Mouse (Mus musculus) bone marrow, adult 2 months (tissue): ENCODE measurements around the gene Thbd. TPM values are rescaled to one million over a fixed set of nuclear protein-coding genes. Genes with fewer than 3 reads are reported as not detected.

Source experiments
- H3K27ac ChIP-seq: fragments of 200-500 bp; 2 replicates; pipeline ENCODE4 v1.5.1; 2012; ENCODE audit warnings: low read depth, mild to moderate bottlenecking, control low read depth, inconsistent platforms, low read length; ENCODE audit not compliant: control insufficient read depth, poor library complexity, insufficient read depth
- H3K4me1 ChIP-seq: fragments of 200-500 bp; 2 replicates; pipeline ENCODE4 v1.6.1; 2011; ENCODE audit warnings: low read length; ENCODE audit not compliant: control insufficient read depth, insufficient read depth
- H3K4me3 ChIP-seq: fragments of 200-500 bp; replicated peaks from 2 replicates; pipeline ENCODE3; 2011; ENCODE audit warnings: mild to moderate bottlenecking, low read depth, low read length, control low read depth; ENCODE audit not compliant: control insufficient read depth
- CTCF ChIP-seq: fragments of 200-500 bp; IDR thresholded peaks from 2 replicates; pipeline ENCODE4 v1.5.1; 2011; ENCODE audit warnings: low read length, control low read depth; ENCODE audit not compliant: control insufficient read depth, insufficient read depth
- POLR2A ChIP-seq: fragments of 200-500 bp; IDR thresholded peaks from 2 replicates; pipeline ENCODE4 v1.6.1; 2011; ENCODE audit warnings: low read depth, mild to moderate bottlenecking, control low read depth, low read length, borderline replicate concordance; ENCODE audit not compliant: control insufficient read depth
- WGBS: fragments of 180-500 bp; shearing (Covaris S2); methylation state at CpG from one replicate; pipeline ENCODE4 v1.1.7; 2018; 5-methylcytosine and 5-hydroxymethylcytosine counted together
- polyA plus RNA-seq: library from polyadenylated mRNA; stranded (reverse); fragments of >200 nt; gene quantifications from 2 replicates; pipeline ENCODE4 v1.2.4, GENCODE M21; 2011; ENCODE audit warnings: low replicate concordance; ENCODE audit not compliant: missing spikeins, insufficient read depth, insufficient read length

Gene Thbd
- polyA plus RNA-seq, 1 experiment, result 5.9 TPM

DNA sequence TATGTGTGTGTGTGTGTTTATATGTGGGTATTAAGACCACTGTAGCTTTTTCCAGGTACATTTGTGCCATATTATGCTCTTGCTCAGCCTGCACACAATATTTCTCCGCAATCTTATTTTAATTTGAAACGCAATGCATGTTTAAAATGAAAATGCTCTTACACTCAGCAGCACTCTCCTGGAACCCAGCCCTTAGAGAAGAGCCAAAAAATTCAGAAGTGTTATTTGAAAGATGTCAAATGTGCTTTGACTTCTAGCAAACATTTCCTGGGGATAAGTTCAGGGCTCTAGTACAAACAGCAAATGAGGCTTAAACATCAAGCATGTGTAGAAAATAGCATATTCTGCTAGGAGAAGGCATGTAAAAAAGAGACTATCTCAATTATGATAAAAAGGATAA is 11.8 kb upstream of the Thbd start:
- H3K4me3 ChIP-seq, result no peak overlapping the region
- no peaks in the 10 kb centered on the region; the same call in 1 of the 2 replicates for H3K4me1 ChIP-seq
- H3K27ac ChIP-seq, result no peak overlapping the region
- 93% methylated on average over 2 of the region's 2 CpGs for WGBS
- TF ChIP-seq POLR2A, result no peak
- no peak for TF ChIP-seq CTCF

DNA sequence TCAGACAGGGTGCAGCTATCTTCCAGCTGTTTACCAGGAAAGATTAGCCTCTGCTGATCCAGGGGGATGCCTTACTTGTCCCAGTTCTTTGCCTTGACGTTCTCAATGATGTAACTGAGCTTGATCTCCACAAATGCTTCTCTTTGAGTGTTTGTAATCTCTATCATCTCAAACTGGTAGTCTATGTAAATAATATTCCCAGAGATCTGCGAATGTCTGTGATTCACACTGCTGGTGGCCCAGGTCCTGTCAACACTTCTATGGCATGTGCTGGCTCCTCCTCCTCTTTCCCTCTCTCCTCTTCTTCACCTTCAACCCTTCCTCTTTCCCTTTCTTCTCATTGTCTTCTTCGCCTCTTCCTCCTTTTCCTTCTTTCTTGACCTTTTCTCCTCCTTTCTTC is 11.2 kb upstream of the Thbd start:
- no peak for TF ChIP-seq POLR2A
- TF ChIP-seq CTCF, result no peak
- WGBS, result 69% methylated on average over 3 of the region's 3 CpGs
- H3K4me1 ChIP-seq, result no peaks in the 10 kb centered on the region; the same call in 1 of the 2 replicates
- H3K27ac ChIP-seq, result no peak overlapping the region
- no peak overlapping the region for H3K4me3 ChIP-seq

DNA sequence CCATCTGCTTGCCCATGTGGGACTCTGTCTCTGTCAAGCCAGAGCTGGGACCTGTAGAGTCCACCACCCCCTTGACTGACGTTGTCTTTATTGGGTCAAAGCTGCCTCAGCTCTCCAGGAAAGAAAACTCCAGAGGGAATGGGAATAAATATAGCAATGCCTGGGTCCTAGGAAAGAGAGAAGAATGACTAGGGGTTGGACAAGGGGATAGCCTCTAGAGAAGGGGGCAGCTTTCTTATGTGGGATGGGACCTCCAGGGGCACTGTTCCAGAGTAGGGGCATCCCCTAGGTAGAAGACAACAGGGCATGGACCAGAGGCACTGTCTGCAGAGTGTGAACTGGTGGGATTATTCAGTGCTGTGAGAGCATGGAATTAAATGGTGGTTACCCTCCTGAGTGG is 1.8 kb upstream of the Thbd start:
- TF ChIP-seq POLR2A, result no peak
- no peak for TF ChIP-seq CTCF
- WGBS, result 59% methylated on average over 1 of the region's 1 CpGs
- Histone ChIP-seq H3K4me1 (no peaks in the 10 kb centered on the region; the same call in 1 of the 2 replicates), H3K27ac (no peak overlapping the region), H3K4me3 (no peak overlapping the region)

DNA sequence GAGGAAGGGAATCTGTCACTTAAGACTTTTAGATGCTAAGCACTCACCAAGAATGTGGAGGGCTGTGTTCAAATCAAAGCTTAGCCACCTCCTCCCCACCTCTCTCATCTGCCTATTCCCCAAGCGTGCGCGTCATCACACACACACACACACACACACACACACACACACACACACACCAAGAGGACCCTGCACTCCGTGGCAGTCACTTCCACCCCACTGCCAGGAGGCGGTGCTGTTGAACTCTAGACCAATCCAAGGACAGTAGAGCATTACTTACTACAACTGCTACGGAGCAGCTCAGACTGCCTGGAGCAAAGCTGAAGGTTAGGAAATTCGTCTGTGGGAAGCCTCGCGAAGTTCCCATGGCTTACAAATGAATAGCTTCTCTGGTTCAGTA is 1.2 kb upstream of the Thbd start:
- under 1% methylated on average over 9 of the region's 9 CpGs for WGBS
- no peak overlapping the region for H3K27ac ChIP-seq

DNA sequence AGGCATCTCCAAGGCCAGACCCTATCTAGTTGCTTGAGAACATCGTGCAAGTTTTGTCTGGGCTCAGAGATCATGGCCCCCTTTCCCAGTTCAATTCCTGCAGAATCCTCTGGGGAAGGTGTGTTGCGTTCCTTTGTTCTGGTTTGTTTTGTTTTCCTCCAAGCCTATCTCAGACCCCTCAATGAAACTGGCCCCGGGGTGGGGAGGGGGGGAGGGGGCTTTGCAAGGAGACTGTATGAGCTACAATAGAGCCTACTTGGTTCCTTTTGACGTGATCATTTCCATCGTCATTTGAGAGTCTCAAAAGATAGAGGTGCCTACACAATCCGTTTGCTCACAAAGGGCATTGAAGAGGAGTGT is 753 bp upstream of the Thbd start:
- TF ChIP-seq POLR2A (no peak), CTCF (no peak)
- H3K4me3 ChIP-seq, result no peak overlapping the region
- 12% methylated on average over 6 of the region's 6 CpGs for WGBS
- peak overlapping the region; percentile 81; the same call in 1 of the 2 replicates for H3K27ac ChIP-seq
- H3K4me1 ChIP-seq, result no peaks in the 10 kb centered on the region; the same call in 1 of the 2 replicates

More for the DNA sequence above, 1.2 kb upstream of the Thbd start:
- H3K4me1 ChIP-seq, result no peaks in the 10 kb centered on the region; the same call in 1 of the 2 replicates
- TF ChIP-seq CTCF, result peak; percentile 85
- TF ChIP-seq POLR2A, result no peak
- H3K4me3 ChIP-seq, result no peak overlapping the region

DNA sequence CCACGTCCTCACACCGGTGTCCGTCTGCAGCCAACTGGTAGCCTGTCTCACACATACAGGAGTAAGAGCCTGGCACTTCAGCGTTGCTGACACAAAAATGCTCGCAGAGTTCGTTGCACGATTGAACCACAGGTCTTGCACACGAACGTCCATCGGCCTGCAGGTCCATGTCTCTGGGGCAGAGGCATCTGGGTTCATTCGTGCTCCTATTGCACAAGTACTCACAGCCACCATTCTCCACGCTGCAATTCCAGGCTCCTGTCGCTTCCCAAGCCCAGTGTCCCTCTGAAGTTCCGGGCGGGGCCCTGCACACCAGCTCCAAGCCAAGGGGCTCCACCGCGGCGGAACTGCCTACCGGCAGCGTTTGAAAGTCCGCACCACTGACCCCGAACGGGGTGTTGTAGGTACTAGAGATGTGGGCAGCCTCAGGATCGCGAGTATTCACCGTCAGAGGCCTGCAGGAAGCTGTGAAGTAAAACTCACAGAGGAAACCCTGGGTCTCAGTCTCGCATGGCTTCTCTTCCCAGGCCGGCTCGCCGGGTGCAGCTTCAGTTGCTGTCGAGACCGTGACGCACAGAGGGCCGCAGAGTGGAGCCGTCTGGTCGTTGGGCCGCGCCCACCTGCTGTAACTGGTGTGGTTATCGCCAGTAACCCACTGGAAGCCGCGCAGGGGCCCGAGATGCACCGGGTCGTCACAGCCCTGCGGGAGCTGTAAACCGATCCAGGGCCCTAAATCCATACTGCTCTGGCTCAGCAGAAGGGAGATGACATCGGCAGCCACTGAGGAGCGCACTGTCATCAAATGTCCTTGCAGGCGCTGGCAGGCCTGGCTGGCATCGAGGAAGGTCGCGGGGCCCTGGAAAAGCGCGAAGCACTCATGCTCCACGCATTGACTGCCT is 768 bp downstream of the Thbd start:
- WGBS, result 5% methylated on average over 55 of the region's 55 CpGs
- no peaks in the 10 kb centered on the region; the same call in 1 of the 2 replicates for H3K4me1 ChIP-seq
- peak; percentile 60; the same call in 1 of the 2 replicates for TF ChIP-seq POLR2A
- TF ChIP-seq CTCF, result no peak

DNA sequence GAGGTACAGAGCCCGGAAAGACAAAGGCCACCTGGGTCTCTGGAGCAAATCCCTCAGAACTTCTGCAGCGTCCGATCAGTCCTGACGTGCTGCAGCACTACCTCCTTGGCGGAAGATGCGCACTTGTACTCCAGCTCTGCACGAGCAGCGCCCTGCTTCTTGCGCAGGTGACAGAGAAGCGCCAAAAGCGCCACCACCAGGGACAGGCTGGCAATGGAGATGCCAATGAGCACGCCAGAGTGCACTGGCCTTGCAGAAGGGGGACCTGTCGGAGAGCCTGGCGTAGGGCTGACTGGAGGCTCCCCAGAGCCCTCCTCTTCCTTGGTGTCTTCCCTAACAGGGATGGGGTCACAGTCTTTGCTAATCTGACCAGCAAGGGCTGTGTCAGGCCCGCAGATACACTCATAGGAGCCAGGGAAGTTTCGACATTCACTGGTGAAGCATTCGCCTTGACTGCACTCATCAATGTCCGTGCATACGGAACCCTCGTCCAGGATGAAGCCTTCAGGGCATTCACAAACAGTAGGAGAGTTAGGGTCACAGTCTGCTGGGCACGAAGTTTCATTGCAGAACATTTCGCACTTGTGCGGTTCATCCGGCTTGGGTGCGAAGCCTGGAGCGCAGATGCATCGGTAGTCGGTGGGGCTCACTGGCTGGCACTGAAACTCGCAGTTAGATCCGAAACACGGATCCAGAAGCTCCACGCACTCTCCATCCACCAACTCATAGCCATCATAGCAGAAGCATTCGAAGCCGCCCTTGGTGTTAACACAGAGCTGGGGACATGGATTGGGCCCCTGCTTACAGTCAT is 1.6 kb downstream of the Thbd start:
- H3K4me1 ChIP-seq, result no peaks in the 10 kb centered on the region; the same call in 1 of the 2 replicates
- 15% methylated on average over 34 of the region's 34 CpGs for WGBS
- H3K27ac ChIP-seq, result peak overlapping the region; percentile 81

More for the DNA sequence above, 768 bp downstream of the Thbd start:
- Histone ChIP-seq H3K27ac (peak overlapping the region; percentile 81), H3K4me3 (peak overlapping the region; percentile 73)

DNA sequence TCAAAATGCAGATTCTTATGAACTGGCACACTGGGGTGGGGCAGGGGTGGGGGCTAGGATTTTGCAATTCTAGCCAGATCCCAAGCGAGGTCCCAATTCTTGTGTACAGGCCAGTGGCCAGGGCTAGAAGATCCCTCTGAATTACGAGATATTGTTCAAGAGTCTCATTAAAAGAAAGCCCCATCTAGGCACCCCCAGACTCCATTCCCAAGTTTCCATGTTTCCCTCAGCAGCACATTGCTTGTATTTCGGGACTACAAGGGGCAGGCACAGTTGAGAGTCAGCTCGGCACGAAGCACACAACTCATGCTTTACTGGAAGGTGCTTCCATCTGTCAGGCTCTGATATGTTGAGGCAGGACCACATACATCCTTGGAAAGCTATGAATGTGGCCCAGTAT is 3.1 kb downstream of the Thbd start:
- H3K4me1 ChIP-seq, result no peaks in the 10 kb centered on the region; the same call in 1 of the 2 replicates
- H3K4me3 ChIP-seq, result no peak overlapping the region
- WGBS, result 76% methylated on average over 5 of the region's 5 CpGs
- no peak overlapping the region for H3K27ac ChIP-seq
- no peak for TF ChIP-seq POLR2A
- no peak for TF ChIP-seq CTCF

More for the DNA sequence above, 1.6 kb downstream of the Thbd start:
- peak; percentile 54; the same call in 1 of the 2 replicates for TF ChIP-seq CTCF
- peak; percentile 39; the same call in 1 of the 2 replicates for TF ChIP-seq POLR2A
- H3K4me3 ChIP-seq, result peak overlapping the region; percentile 73
